Mouse (Mus musculus): ENCODE measurements around the gene Gm42906. TPM values are rescaled to one million over a fixed set of nuclear protein-coding genes. Genes with fewer than 3 reads are reported as not detected.

Gm42906 gene
- polyA plus RNA-seq, 1 experiment from 2014 or later: not detected

GRCm38 (mm10) chr5:151060476-151060875 lies 367.5 kb downstream of the Gm42906 start:
- H3K9me3 ChIP-seq (replicated peaks): peaks cover 11% of the 10 kb centered on the region
- H3K4me3 ChIP-seq: no peak overlapping the region
- no peak overlapping the region for H3K27ac ChIP-seq
- no peak overlapping the region for H3K9ac ChIP-seq
- H3K4me1 ChIP-seq: peaks cover 7% of the 10 kb centered on the region; the same call in 1 of the 2 replicates
- no peak for ATAC-seq
- peaks cover 18% of the 10 kb centered on the region for H3K36me3 ChIP-seq
- no peak overlapping the region for H3K4me2 ChIP-seq
- H3K27me3 ChIP-seq (replicated peaks): no peaks in the 10 kb centered on the region
- WGBS (ENCODE audit: insufficient replicate concordance): 81% methylated on average over 12 of the region's 12 CpGs

DNA sequence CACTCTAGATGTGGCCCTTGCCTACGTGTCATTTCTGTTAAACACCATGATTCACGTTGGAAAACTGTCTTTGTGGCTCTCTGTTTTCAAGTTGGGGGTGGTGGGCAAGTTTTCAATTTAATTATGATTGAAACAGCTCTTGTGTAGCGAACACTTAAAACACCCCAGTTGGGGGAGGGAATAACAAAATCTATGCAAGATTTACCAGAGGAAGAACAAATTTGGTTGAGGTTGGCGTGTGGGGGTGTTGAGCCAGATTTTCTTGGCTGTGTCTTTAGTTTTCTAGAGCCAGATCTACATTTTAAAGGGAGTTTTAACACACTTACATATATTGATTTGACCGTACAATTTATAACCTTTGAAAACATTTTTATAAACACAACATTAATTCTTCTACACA lies 368.2 kb downstream of the Gm42906 start:
- Histone ChIP-seq H3K4me3 (no peak overlapping the region), H3K9me3 (replicated peaks) (peaks cover 11% of the 10 kb centered on the region), H3K4me1 (peaks cover 7% of the 10 kb centered on the region; the same call in 1 of the 2 replicates), H3K4me2 (no peak overlapping the region), H3K9ac (no peak overlapping the region), H3K27me3 (replicated peaks) (no peaks in the 10 kb centered on the region), H3K27ac (no peak overlapping the region), H3K36me3 (peaks cover 19% of the 10 kb centered on the region)
- no peak for ATAC-seq
- 68% methylated on average over 5 of the region's 5 CpGs for WGBS (ENCODE audit: insufficient replicate concordance)

- Histone ChIP-seq H3K9me3 (replicated peaks) (peaks cover 11% of the 10 kb centered on the region), H3K27ac (no peak overlapping the region), H3K4me2 (no peak overlapping the region), H3K9ac (no peak overlapping the region), H3K36me3 (peaks cover 19% of the 10 kb centered on the region), H3K27me3 (replicated peaks) (no peaks in the 10 kb centered on the region), H3K4me3 (no peak overlapping the region), H3K4me1 (peaks cover 7% of the 10 kb centered on the region; the same call in 1 of the 2 replicates)
- ATAC-seq: no peak
- 76% methylated on average over 10 of the region's 10 CpGs for WGBS (ENCODE audit: insufficient replicate concordance)
Observed at GRCm38 (mm10) chr5:151059352-151059751, 368.6 kb downstream of the Gm42906 start.

DNA sequence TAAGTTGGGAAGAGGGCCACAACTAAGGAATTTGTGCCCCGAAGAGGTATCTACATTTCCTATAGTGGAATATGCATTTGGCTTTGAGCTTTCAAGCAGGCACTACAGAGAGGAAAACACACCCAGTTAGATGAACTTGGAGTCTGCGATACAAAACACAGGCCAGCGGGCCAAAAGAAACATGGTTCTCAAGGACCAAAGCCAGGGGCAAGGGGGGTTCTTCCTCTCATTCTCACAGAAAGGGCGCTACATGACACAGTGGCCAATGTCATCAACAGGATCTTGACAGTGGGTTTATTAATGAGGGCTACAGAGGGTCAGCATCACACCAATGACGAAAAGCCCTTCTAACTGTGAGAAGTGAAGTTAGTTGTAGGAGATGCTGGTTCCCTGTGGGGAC lies 370.2 kb downstream of the Gm42906 start:
- H3K4me1 ChIP-seq: peaks cover 7% of the 10 kb centered on the region; the same call in 1 of the 2 replicates
- peaks cover 15% of the 10 kb centered on the region for H3K36me3 ChIP-seq
- no peak for ATAC-seq
- peaks cover 10% of the 10 kb centered on the region for H3K9me3 ChIP-seq (replicated peaks)
- H3K4me2 ChIP-seq: no peak overlapping the region
- H3K27me3 ChIP-seq (replicated peaks): no peaks in the 10 kb centered on the region
- H3K27ac ChIP-seq: no peak overlapping the region
- H3K9ac ChIP-seq: no peak overlapping the region
- 80% methylated on average over 5 of the region's 5 CpGs for WGBS (ENCODE audit: insufficient replicate concordance)
- no peak overlapping the region for H3K4me3 ChIP-seq

DNA sequence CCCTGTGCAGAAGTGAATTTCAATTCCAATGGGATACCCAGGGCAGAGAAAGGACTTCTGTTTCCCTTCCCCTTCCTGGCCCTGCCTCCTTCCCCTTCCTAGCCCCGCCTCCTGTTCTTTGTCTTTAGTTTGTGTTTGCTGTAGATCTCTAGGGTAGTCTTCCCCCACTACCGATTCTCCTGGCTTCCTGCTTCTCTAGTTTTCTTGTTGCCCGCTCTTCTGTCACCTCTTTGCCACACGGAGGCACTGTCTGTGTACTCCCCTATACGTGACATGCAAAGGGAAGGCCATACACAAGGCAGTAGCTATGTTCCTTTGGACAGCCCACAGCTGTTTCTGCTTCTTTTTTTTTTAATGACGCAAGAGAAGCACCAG lies 371.1 kb downstream of the Gm42906 start:
- Histone ChIP-seq H3K4me1 (peaks cover 7% of the 10 kb centered on the region; the same call in 1 of the 2 replicates), H3K4me3 (no peak overlapping the region), H3K4me2 (no peak overlapping the region), H3K27ac (no peak overlapping the region), H3K9me3 (replicated peaks) (peaks cover 2% of the 10 kb centered on the region), H3K9ac (no peak overlapping the region), H3K27me3 (replicated peaks) (no peaks in the 10 kb centered on the region), H3K36me3 (peaks cover 13% of the 10 kb centered on the region)
- WGBS (ENCODE audit: insufficient replicate concordance): 24% methylated on average over 6 of the region's 6 CpGs
- peak; percentile 57 for ATAC-seq

DNA sequence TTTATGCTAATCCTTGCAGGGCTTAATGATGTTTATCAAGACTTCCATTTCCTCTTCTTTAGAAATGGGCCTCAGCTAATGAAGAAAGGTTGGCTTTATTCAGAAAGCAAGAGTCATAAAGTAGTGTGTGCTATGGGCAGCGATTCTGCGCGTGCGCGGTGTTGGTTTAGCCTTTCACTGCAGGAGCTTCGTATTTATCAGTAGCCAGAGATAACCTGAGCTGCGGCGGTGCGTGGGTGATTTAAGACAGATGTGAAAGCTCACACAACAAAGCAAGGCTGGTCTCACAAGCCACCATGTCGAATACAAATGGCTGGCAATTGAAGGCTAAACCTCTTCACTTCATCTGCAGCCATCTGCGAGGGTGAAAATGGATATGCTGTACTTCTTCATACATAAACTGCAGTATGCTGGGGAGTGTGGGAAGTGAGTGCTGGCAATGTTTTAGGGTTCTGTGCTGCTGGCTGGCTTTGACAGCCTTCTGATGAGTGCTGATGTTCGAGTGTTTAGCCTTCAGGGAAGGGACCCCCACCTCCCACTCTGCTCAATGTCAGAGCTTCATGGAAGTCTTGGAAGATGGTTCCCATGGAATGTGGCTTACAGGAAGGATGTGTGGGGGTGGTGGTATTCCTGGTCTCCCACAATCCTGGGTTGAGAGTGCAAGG lies 371.6 kb downstream of the Gm42906 start:
- 72% methylated on average over 12 of the region's 12 CpGs for WGBS (ENCODE audit: insufficient replicate concordance)

DNA sequence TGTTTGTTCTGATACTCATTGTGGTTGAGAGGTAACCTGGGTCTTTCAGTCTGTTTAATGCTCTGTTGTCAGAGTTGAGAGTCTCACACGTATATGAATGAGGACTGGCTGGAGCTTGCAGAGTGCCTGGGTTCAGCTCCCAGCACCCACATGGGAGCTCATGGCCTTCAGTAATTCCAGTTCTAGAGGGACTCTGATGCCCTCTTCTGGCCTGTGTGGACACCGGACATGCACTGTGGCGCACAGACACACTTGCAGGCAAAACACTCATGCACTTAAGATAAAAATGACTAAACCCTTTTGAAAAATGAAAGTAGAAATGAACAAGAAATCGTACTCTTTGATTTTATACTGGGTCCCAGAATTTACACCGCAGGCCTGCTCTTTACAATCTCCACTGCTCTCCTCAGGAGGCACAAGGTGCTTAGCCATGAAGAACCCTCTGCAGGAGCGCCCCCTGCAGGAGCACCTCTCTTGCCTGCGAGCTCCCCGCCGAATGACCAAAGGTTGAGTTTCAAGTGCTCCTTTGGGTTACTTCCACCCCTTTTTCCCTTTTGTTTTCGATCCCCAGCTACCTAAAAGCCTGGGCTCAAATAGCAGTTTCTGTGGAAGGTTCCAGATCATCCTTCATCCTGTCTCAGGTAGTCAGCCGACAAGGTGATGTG lies 372.4 kb downstream of the Gm42906 start:
- WGBS (ENCODE audit: insufficient replicate concordance): 80% methylated on average over 11 of the region's 11 CpGs
- Histone ChIP-seq H3K9me3 (replicated peaks) (no peaks in the 10 kb centered on the region), H3K27ac (no peak overlapping the region), H3K4me1 (peaks cover 7% of the 10 kb centered on the region; the same call in 1 of the 2 replicates), H3K4me2 (no peak overlapping the region), H3K9ac (no peak overlapping the region), H3K4me3 (no peak overlapping the region), H3K36me3 (peaks cover 9% of the 10 kb centered on the region), H3K27me3 (replicated peaks) (no peaks in the 10 kb centered on the region)
- no peak for ATAC-seq

More for the DNA sequence above, 371.6 kb downstream of the Gm42906 start:
- Histone ChIP-seq H3K27ac (no peak overlapping the region), H3K36me3 (peaks cover 9% of the 10 kb centered on the region), H3K4me2 (no peak overlapping the region), H3K27me3 (replicated peaks) (no peaks in the 10 kb centered on the region), H3K4me1 (peaks cover 7% of the 10 kb centered on the region; the same call in 1 of the 2 replicates), H3K9ac (no peak overlapping the region), H3K9me3 (replicated peaks) (no peaks in the 10 kb centered on the region), H3K4me3 (no peak overlapping the region)
- 0 out of 2 replicates have a peak, but pooled peaks have one; percentile 2 for ATAC-seq

DNA sequence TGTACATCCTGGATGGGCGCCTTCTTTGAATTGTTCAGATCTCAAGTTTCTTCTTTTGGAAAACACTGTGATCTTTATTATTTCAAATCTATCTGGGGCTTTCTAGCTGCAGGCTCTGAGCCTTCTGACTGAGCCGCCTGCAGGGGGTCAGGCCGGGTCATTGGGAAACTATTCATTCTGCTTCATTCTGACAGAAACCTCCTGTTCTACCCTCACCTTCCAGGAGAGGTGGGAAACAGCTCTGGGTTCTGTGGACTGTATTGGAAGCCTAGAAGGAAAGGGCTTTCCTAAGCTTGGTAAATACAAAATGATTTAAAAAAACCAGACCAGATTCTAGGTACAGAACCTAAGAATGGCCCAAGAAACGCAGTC lies 373.2 kb downstream of the Gm42906 start:
- no peak overlapping the region for H3K27ac ChIP-seq

DNA sequence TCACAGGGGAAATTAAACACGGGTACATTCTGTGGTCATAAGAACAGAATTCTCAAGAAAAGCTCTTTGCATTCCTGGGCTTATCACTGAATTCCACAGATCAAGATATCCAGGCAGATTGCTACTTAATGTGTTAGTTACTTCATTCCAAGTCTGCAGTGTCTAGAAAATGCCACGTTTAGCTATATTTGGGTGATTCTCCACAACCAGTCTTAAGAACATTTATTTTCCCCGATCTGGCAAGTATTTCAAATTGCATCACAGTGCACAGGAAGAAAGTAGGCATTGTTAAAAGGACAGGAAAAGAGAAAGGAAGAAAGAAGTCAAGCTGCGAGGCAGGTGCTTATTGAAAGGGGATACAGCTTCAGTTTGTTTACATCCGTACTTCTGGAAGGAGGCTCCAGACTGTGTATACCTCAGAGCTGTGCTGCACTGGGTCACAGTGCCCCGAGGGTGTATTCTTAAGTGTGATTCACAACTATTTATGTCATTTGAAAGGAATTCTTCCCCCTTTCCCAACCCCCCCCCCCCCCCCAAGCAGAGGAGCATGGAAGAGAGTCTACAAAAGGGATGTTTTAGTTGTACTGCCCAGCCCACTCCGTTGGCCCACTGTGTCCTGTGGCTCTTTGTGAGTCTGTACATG lies 373.7 kb downstream of the Gm42906 start:
- no peak for ATAC-seq
- WGBS (ENCODE audit: insufficient replicate concordance): 43% methylated on average over 7 of the region's 7 CpGs
- no peak overlapping the region for H3K4me3 ChIP-seq

More for the DNA sequence above, 373.2 kb downstream of the Gm42906 start:
- 60% methylated on average over 4 of the region's 4 CpGs for WGBS (ENCODE audit: insufficient replicate concordance)
- Histone ChIP-seq H3K36me3 (peaks cover 9% of the 10 kb centered on the region), H3K4me3 (no peak overlapping the region), H3K4me2 (no peak overlapping the region), H3K9ac (no peak overlapping the region), H3K4me1 (peaks cover 7% of the 10 kb centered on the region; the same call in 1 of the 2 replicates), H3K27me3 (replicated peaks) (no peaks in the 10 kb centered on the region), H3K9me3 (replicated peaks) (no peaks in the 10 kb centered on the region)
- ATAC-seq: no peak

GRCm38 (mm10) chr5:151053190-151053589 lies 374.8 kb downstream of the Gm42906 start:
- no peaks in the 10 kb centered on the region for H3K9me3 ChIP-seq (replicated peaks)
- H3K27ac ChIP-seq: no peak overlapping the region
- peaks cover 9% of the 10 kb centered on the region for H3K36me3 ChIP-seq
- peaks cover 7% of the 10 kb centered on the region; the same call in 1 of the 2 replicates for H3K4me1 ChIP-seq
- H3K4me2 ChIP-seq: no peak overlapping the region
- no peaks in the 10 kb centered on the region for H3K27me3 ChIP-seq (replicated peaks)
- H3K9ac ChIP-seq: no peak overlapping the region
- 79% methylated on average over 5 of the region's 5 CpGs for WGBS (ENCODE audit: insufficient replicate concordance)
- ATAC-seq: no peak
- H3K4me3 ChIP-seq: no peak overlapping the region

More for the DNA sequence above, 373.7 kb downstream of the Gm42906 start:
- Histone ChIP-seq H3K27me3 (replicated peaks) (no peaks in the 10 kb centered on the region), H3K27ac (no peak overlapping the region), H3K9me3 (replicated peaks) (no peaks in the 10 kb centered on the region), H3K9ac (no peak overlapping the region), H3K4me2 (no peak overlapping the region), H3K4me1 (peaks cover 7% of the 10 kb centered on the region; the same call in 1 of the 2 replicates), H3K36me3 (peaks cover 9% of the 10 kb centered on the region)

- WGBS (ENCODE audit: insufficient replicate concordance): 74% methylated on average over 8 of the region's 8 CpGs
Observed at GRCm38 (mm10) chr5:151052331-151052730, 375.6 kb downstream of the Gm42906 start.

GRCm38 (mm10) chr5:151047488-151047887 lies 380.5 kb downstream of the Gm42906 start:
- Histone ChIP-seq H3K4me2 (no peak overlapping the region), H3K9me3 (replicated peaks) (no peaks in the 10 kb centered on the region), H3K36me3 (peaks cover 10% of the 10 kb centered on the region), H3K27me3 (replicated peaks) (no peaks in the 10 kb centered on the region), H3K4me3 (no peak overlapping the region), H3K4me1 (no peaks in the 10 kb centered on the region), H3K9ac (no peak overlapping the region), H3K27ac (no peak overlapping the region)
- no peak for ATAC-seq
- WGBS (ENCODE audit: insufficient replicate concordance): 58% methylated on average over 12 of the region's 12 CpGs

More at GRCm38 (mm10) chr5:151052331-151052730, 375.6 kb downstream of the Gm42906 start:
- H3K9ac ChIP-seq: no peak overlapping the region
- no peak overlapping the region for H3K4me3 ChIP-seq
- peaks cover 7% of the 10 kb centered on the region; the same call in 1 of the 2 replicates for H3K4me1 ChIP-seq
- no peak overlapping the region for H3K4me2 ChIP-seq
- no peaks in the 10 kb centered on the region for H3K9me3 ChIP-seq (replicated peaks)
- H3K27ac ChIP-seq: no peak overlapping the region
- peaks cover 9% of the 10 kb centered on the region for H3K36me3 ChIP-seq
- no peak for ATAC-seq
- H3K27me3 ChIP-seq (replicated peaks): no peaks in the 10 kb centered on the region

Measured in liver, embryonic 12.5 days (tissue).